Mouse (Mus musculus) thymus, adult 2 months (tissue): ENCODE measurements around the gene Sostdc1. TPM values are rescaled to one million over a fixed set of nuclear protein-coding genes. Genes with fewer than 3 reads are reported as not detected.

ENCODE experiments used
- DNase-seq: peaks from one replicate; pipeline ENCODE4 v3.0.0; 2021
- H3K27ac ChIP-seq: fragments of 200-500 bp; 2 replicates; pipeline ENCODE4 v1.5.1; 2012; ENCODE audit warnings: low read length, control low read depth; ENCODE audit not compliant: control insufficient read depth, insufficient read depth
- H3K27me3 ChIP-seq: fragments of 200-500 bp; 2 replicates; pipeline ENCODE4 v1.6.1; 2012; ENCODE audit warnings: mild to moderate bottlenecking, low read length, moderate library complexity, mixed read lengths; ENCODE audit not compliant: control insufficient read depth, insufficient read depth
- H3K36me3 ChIP-seq: fragments of 200-500 bp; 2 replicates; pipeline ENCODE4 v1.6.1; 2012; ENCODE audit warnings: mild to moderate bottlenecking, low read length, moderate library complexity; ENCODE audit not compliant: control insufficient read depth, insufficient read depth
- H3K4me1 ChIP-seq: fragments of 200-500 bp; replicated peaks from 2 replicates; pipeline ENCODE4 v1.6.1; 2012; ENCODE audit warnings: low read length; ENCODE audit not compliant: control insufficient read depth, insufficient read depth
- H3K4me3 ChIP-seq: fragments of 200-500 bp; 2 replicates; pipeline ENCODE4 v1.5.1; 2012; ENCODE audit warnings: mild to moderate bottlenecking, low read length, control low read depth, moderate library complexity; ENCODE audit not compliant: control insufficient read depth, insufficient read depth
- CTCF ChIP-seq: fragments of 200-500 bp; IDR thresholded peaks from 2 replicates; pipeline ENCODE4 v1.5.1; 2012; ENCODE audit warnings: mild to moderate bottlenecking, control low read depth, low read length, moderate library complexity, borderline replicate concordance; ENCODE audit not compliant: control insufficient read depth, poor library complexity, insufficient read depth; ENCODE audit errors: extremely low read depth
- POLR2A ChIP-seq: fragments of 200-500 bp; IDR thresholded peaks from 2 replicates; pipeline ENCODE4 v1.6.1; 2012; ENCODE audit warnings: mild to moderate bottlenecking, low read length, control low read depth, moderate library complexity; ENCODE audit not compliant: control insufficient read depth, poor library complexity, insufficient read depth; ENCODE audit errors: extremely low read depth
- WGBS: fragments of 180-500 bp; shearing (Covaris S2); methylation state at CpG from one replicate; pipeline ENCODE4 v1.1.7; 2018; 5-methylcytosine and 5-hydroxymethylcytosine counted together
- polyA plus RNA-seq: library from polyadenylated mRNA; depleted of rRNA; stranded (reverse); fragments of >200 nt; gene quantifications from 2 replicates; pipeline ENCODE4 v1.2.3, GENCODE M21; 2012; rRNA removed

Gene Sostdc1
- polyA plus RNA-seq, 1 experiment = 0.96 TPM

DNA sequence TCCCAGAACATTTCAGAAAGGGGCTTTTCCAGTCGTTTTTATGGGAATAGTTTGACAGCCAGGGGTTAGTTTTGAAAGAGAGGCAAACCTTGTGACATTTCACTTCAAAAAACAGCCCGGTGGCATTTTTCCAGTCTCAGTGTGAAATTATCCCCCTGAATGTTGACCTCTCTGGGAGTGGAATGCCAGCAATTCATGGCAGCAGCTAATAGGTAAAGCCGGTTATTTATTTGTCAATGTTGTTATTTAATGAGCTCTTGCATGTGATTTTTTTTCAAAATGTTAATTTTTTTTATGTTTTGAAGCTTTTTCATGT lies 3.8 kb downstream of the Sostdc1 start:
- TF ChIP-seq CTCF (no peak), POLR2A (no peak)
- no peak overlapping the region for H3K27ac ChIP-seq
- no peaks in the 10 kb centered on the region for H3K27me3 ChIP-seq
- WGBS = 53% methylated on average over 3 of the region's 3 CpGs
- no peak overlapping the region for H3K4me3 ChIP-seq
- no peaks in the 10 kb centered on the region for H3K4me1 ChIP-seq
- no peaks in the 10 kb centered on the region for H3K36me3 ChIP-seq
- no peak for DNase-seq

DNA sequence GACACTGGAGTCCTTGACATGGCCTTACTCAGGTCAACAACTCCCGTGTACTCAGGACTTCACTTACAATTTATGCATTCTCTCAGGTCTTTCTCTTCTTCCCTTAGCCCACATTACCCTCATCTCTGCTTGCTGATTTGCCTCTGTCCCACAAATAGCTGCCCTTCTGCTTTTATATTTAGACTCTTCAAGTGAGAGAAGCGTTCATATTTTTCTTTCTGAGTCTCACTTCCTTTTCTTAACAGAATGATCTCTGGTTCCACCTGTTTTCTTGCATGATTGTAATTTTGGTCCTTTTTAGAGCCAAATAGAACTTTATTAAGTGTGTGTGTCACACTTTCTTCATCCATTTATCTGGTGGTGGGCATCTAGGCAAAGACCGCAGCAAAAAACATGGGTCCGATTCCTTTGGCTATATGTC lies 12.2 kb downstream of the Sostdc1 start:
- no peak for DNase-seq
- TF ChIP-seq POLR2A (no peak), CTCF (no peak)
- Histone ChIP-seq H3K4me1 (no peaks in the 10 kb centered on the region), H3K4me3 (no peak overlapping the region), H3K36me3 (no peaks in the 10 kb centered on the region), H3K27ac (no peak overlapping the region), H3K27me3 (no peaks in the 10 kb centered on the region)
- WGBS = 61% methylated on average over 4 of the region's 4 CpGs

DNA sequence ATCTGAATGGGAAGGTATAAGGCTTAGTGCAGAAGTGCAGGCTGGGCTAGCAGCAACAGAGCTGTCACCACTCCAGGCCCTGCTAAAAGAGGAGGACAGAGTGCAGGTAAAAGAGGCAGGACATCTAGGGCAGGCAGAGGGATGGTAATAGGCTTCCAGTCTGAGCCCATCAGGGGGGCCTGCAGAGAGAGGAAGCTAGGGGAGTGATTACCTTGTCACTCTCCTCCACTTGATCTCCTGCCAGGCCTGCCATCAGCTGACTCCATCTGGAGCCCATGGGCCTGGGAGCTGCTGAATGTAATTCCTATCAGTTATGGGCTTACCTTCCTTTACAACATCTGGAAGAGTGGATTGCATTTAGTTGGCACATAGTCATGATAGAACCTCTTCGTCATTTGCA lies 18.7 kb downstream of the Sostdc1 start:
- no peak for TF ChIP-seq POLR2A
- no peak for TF ChIP-seq CTCF
- DNase-seq = no peak
- Histone ChIP-seq H3K4me1 (no peaks in the 10 kb centered on the region), H3K36me3 (no peaks in the 10 kb centered on the region), H3K27me3 (no peaks in the 10 kb centered on the region), H3K27ac (no peak overlapping the region), H3K4me3 (no peak overlapping the region)
- 94% methylated on average over 1 of the region's 1 CpGs for WGBS

GRCm38 (mm10) chr12:36333837-36334281 lies 19.9 kb downstream of the Sostdc1 start:
- TF ChIP-seq POLR2A (no peak), CTCF (no peak)
- Histone ChIP-seq H3K27ac (no peak overlapping the region), H3K4me3 (no peak overlapping the region), H3K4me1 (no peaks in the 10 kb centered on the region), H3K36me3 (no peaks in the 10 kb centered on the region), H3K27me3 (no peaks in the 10 kb centered on the region)
- DNase-seq = no peak
- 80% methylated on average over 9 of the region's 9 CpGs for WGBS

- TF ChIP-seq POLR2A (no peak), CTCF (no peak)
- no peaks in the 10 kb centered on the region for H3K36me3 ChIP-seq
- no peak overlapping the region for H3K4me3 ChIP-seq
- H3K27me3 ChIP-seq = no peaks in the 10 kb centered on the region
- H3K4me1 ChIP-seq = no peaks in the 10 kb centered on the region
- DNase-seq = no peak
- H3K27ac ChIP-seq = no peak overlapping the region
- WGBS = 89% methylated on average over 4 of the region's 4 CpGs
Measured at GRCm38 (mm10) chr12:36344131-36344530, 30.2 kb downstream of the Sostdc1 start.

- no peaks in the 10 kb centered on the region for H3K36me3 ChIP-seq
- no peaks in the 10 kb centered on the region for H3K27me3 ChIP-seq
- no peaks in the 10 kb centered on the region for H3K4me1 ChIP-seq
- WGBS = 86% methylated on average over 3 of the region's 3 CpGs
- DNase-seq = no peak
- H3K27ac ChIP-seq = no peak overlapping the region
- TF ChIP-seq CTCF (no peak), POLR2A (no peak)
- no peak overlapping the region for H3K4me3 ChIP-seq
Measured at GRCm38 (mm10) chr12:36360064-36360463, 46.1 kb downstream of the Sostdc1 start.

DNA sequence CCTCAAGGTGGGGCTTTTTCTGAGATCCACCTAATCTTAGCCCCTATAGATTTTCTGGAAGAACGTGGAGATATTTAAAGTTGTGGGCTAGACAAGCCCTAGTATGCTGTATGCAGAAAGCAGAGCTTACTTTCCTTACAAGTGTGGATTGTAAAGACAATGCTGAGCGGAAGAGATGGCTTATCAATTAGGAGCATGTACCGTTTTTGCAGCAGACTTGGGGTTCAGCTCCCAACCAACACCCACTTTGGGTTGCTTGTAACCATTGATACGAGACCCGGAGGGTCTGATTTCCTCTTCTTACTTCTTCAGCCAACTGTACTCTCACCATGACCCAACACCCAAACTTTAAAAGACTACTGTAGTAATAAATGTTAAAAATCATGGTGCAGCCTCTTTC lies 46.8 kb downstream of the Sostdc1 start:
- TF ChIP-seq POLR2A (no peak), CTCF (no peak)
- Histone ChIP-seq H3K36me3 (no peaks in the 10 kb centered on the region), H3K27me3 (no peaks in the 10 kb centered on the region), H3K4me1 (no peaks in the 10 kb centered on the region), H3K4me3 (no peak overlapping the region), H3K27ac (no peak overlapping the region)
- DNase-seq = no peak
- WGBS = 95% methylated on average over 5 of the region's 5 CpGs

- Histone ChIP-seq H3K27ac (no peak overlapping the region), H3K27me3 (no peaks in the 10 kb centered on the region), H3K4me1 (no peaks in the 10 kb centered on the region), H3K36me3 (no peaks in the 10 kb centered on the region), H3K4me3 (no peak overlapping the region)
- no peak for DNase-seq
- TF ChIP-seq POLR2A (no peak), CTCF (no peak)
- 91% methylated on average over 4 of the region's 4 CpGs for WGBS
Measured at GRCm38 (mm10) chr12:36364013-36364412, 50.1 kb downstream of the Sostdc1 start.

Other genes with a start within 250 kb of the Sostdc1 start
- gene Ankmy2, start 157.0 kb upstream of the Sostdc1 start, polyA plus RNA-seq = 7.4 and 7.6 TPM in 2 replicates
- gene Bzw2, start 156.1 kb upstream of the Sostdc1 start, polyA plus RNA-seq = 34.0 and 36.7 TPM in 2 replicates
- gene Lrrc72, start 60.7 kb upstream of the Sostdc1 start, polyA plus RNA-seq = not detected in 2 replicates
- gene Ispd, start 67.3 kb downstream of the Sostdc1 start, polyA plus RNA-seq = 0.53 and 0.70 TPM in 2 replicates
- 0.50 and 0.66 TPM in 2 replicates for gene D630036H23Rik, start 68.0 kb downstream of the Sostdc1 start, polyA plus RNA-seq